Mouse (Mus musculus) frontal cortex, adult (tissue): ENCODE measurements around the gene Lypd5.
"Not testable (repeated sequence)": the region's sequence is repeated elsewhere in the genome, so short reads cannot be mapped to it uniquely, and the experiment has no call there.

ENCODE experiments used
- ATAC-seq: cut with Nextera tagmentation; 2 replicates; pipeline ENCODE4 v1.9.2; 2017; ENCODE audit warnings: mild to moderate bottlenecking, moderate library complexity, mixed read lengths; ENCODE audit not compliant: low TSS enrichment

Lypd5 gene

GRCm38 (mm10) chr7:24382730-24383372 is 33.9 kb downstream of the Lypd5 start:
- no peak for ATAC-seq

GRCm38 (mm10) chr7:24384070-24384469 is 35.1 kb downstream of the Lypd5 start:
- no peak for ATAC-seq

GRCm38 (mm10) chr7:24384827-24385226 is 35.8 kb downstream of the Lypd5 start:
- peak; percentile 72; the same call in 1 of the 2 replicates for ATAC-seq

GRCm38 (mm10) chr7:24387059-24387556 is 38.1 kb downstream of the Lypd5 start:
- no peak for ATAC-seq

DNA sequence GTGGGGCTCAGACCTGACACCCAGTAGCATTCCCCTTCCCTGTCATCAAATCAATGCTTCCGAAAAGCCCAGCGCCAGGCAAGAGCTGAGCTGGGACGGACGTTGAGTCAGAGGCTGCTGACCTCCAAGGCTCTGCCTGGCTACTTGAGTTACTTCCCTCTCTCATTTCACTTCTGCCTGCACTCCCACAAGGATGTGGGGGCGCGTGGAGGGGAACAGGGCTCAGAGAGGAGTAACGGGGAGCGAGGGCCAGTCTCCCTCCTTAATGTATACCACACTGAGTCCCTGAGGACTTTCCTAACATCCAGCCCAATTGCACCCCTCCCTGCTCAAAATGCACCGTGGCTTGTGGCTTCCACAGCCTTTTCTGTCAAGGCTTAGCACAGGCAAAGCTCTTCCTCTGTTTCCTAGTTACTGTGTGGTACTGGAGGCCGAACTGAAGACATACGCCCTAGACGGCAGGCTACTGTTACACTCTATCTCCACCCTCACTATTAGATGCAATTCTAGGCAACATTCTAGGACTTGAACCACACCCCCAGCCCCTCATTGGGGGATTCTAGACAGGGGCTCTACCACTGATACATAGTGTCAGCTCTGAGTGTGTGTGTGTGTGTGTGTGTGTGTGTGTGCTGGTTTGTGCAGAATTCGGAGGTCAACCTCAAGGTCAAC is 40.7 kb downstream of the Lypd5 start:
- no peak for ATAC-seq

GRCm38 (mm10) chr7:24390512-24390911 is 41.5 kb downstream of the Lypd5 start:
- no peak for ATAC-seq

DNA sequence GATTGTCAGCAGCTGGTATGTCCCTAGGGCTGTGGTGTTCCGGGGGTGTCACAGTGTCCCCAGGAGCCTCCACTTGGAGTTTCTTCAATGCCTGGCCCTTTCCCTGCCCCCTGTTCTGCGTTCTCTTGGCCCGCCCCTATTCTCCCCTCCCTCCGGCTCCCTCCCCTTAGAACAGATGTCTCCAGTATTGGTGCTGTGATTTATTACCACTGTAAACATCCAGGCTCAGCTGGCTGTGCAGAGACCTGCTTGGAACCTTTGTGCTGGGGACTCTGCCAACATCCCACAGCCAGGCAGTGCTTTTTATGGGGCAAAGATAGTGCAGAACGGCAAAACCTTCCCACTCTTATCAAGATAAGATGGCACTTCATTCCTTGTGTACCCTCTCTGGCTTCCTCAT is 42.1 kb downstream of the Lypd5 start:
- ATAC-seq: peak; percentile 52; the same call in 1 of the 2 replicates

DNA sequence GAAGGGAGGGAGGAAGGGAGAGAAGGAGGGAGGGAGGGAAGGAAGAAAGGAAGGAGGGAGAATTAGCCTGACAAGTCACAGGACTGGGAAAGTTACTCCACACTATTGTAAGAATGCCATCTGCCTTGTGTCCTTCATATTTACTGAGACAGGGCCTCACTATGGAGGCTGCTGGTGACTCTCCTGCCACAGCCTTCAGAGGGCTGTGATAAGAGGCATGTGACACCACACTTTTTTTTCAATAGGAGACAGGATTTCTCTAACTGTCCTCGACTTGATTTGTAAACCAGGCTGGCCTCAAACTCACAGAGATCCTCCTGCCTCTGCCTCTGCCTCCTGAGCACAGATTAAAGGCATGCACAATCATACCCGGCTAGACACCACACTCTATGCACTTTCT is 42.7 kb downstream of the Lypd5 start:
- ATAC-seq: no peak

DNA sequence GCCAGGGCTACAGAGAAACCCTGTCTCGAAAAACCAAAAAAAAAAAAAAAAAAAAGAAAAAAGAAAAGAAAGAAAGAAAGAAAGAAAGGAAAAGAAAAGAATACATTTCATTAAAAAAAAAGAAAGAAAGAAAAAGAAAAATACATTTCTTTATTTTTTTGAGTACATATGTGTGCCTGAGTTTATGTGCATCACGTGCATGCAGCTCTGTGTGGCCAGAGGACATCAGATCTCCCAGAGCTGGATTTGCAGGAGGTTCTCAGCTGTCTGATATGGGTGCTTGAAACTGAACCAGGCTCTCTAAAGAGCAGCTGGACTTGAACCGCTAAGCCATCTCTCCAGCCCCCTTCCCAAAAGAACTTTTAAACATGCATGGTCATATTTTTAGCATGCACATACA is 45.1 kb downstream of the Lypd5 start:
- no peak for ATAC-seq

DNA sequence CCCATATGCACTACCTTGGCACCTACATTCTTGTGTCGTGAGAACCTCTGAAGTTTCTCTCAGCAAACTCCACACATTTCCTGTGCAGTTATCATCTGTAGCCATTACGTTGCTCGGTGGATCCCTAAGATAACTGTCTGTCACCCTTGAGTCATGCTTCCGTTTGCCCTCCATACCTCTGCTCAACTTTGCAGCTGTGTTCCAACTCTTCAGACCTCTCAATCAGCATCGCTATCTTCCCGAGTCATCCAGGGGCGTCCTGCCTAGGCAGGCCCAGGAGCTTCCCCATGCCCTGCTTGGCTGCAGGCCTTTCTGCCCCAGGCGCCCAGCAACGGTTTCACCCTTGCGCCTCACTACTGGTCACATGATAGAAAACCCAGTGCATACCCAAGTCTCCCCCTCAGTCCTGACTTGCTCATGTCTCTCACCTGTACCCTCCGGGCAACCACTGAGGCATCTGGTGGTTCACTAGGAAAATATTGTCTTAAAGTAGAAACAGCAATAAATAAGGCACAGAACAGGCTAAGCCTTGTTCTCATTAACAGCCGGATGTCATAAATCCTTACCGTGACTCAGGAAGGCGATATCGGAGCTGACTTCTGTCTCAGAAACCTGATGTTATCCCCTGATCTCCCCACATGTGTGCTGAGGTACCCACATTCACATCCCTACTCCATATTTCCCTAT is 45.6 kb downstream of the Lypd5 start:
- no peak for ATAC-seq

- no peak for ATAC-seq
Measured at GRCm38 (mm10) chr7:24396832-24397231, 47.8 kb downstream of the Lypd5 start.

DNA sequence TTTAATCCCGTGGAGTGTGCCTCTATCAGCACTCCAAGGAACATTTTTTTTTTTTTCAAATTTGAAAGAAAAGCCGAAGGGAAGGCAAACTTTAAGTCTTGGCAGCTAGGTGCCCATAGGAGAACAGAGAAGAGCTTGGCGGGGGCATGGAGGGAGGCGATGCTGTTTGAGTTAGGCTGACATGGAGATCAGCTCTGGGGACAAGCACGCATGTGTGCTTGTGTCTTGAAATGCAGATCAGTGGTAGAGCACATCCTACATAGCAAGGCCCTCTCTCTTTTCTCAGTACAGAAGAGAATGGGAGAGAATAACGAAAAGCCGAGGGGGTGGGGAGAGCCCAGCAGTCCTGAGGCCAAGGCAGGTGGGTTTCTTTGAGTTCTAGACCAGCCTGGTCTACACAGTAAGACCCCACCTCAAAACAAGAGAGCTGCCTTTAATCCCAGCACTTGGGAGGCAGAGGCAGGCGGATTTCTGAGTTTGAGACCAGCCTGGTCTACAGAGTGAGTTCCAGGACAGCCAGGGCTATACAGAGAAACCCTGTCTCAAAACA is 49.4 kb downstream of the Lypd5 start:
- no peak for ATAC-seq

DNA sequence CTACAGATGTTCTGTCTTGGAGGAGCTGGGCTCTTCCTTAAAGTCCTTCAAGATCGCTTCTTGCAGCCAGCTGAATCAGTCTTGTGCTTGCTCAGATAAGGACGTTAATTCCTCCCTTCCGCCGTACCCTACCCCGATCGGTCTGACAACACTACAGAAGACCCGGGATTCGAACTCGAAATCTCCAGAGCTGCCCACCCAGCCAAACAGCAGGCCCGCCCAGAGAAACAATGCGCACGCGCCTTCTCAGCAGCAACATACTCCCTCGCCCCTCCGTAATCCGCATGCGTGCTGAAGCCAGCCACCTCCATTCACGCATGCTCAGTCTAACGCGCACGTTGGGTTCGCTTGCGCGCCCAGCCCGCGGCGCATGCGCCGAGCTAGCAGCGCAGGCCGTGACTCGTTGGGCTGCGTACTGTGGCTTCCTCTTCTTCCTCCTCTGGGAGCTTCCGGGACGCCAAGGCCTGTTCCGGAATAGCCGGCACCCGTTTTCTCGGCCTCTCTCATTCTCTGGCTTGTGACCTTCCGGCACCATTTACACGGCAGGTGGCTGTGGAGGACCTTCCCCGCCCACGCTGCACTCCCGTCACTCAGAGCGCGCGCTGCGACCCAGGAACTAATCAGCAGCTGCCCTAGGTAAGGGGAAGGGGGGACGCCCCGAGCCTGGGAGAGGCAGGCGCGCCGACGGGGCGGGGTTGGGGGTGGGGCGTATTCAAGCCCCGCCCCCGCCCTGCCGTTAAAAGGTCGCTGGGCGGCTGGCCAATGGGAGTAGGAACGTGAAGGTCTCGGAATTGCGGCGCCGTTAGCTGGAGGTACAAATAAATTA is 50.5 kb downstream of the Lypd5 start, which contains the start of gene Smg9:
TSS of gene Smg9 (plus strand) at position 364 of the 826 bp plus-strand sequence.
- ATAC-seq: peak; percentile 97

DNA sequence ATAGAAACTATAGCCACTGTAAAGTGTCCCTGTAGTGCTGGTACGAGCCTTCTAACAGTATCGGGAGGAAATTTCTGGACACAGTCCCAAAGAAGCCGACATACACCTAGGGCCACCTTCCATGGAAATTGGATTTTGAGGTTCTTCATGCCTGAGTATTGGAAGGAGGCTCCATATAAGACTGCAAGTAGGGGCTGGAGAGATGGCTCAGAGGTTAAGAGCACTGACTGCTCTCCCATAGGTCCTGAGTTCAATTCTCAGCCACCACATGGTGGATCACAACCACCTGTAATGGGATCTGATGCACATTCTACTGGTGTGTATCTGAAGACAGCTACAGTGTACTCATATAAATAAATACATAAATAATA is 51.1 kb downstream of the Lypd5 start:
- 0 out of 2 replicates have a peak, but pooled peaks have one; percentile 4 for ATAC-seq

DNA sequence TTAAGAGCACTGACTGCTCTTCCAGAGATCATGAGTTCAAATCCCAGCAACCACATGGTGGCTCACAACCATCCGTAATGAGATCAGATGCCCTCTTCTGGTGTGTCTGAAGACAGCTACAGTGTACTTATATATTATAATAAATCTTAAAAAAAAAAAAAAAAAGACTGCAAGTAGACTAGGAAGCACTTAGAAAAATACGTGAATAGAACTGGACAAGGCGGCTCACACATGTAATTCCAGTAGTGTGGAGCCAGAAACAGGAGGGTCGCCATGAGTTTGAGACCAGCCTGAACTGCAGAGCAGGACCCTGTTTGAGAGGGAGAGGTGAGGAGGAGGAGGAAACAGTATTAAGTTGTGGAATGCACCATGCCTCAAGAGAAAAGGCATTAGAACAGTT is 51.5 kb downstream of the Lypd5 start:
- not testable (repeated sequence) for ATAC-seq

- no peak for ATAC-seq
Measured at GRCm38 (mm10) chr7:24402851-24403250, 53.9 kb downstream of the Lypd5 start.
